Mouse (Mus musculus) left cerebral cortex, postnatal 10 days (tissue): Measurements from ENCODE around the gene Lipe. TPM values are rescaled to one million over a fixed set of nuclear protein-coding genes. Genes with fewer than 3 reads are reported as not detected.
A peak's percentile ranks its signal among the peaks of the same experiment; 100 is the strongest.
"Not testable (repeated sequence)": the region's sequence is repeated elsewhere in the genome, so short reads cannot be mapped to it uniquely, and the experiment has no call there.

Experiments used
- DNase-seq, 2 experiments: peaks; one replicate each; pipeline ENCODE4 v3.0.0; 2021 to 2022; ENCODE audit warnings: low spot score in 2 of 2, mixed read lengths in 1 of 2; ENCODE audit errors: extremely low spot score in 1 of 2
- intact Hi-C: fragments of 180-260 bp; cut with DNase I; formaldehyde crosslinking; loops from one replicate; pipeline ENCODE4 v1.15.1; 2025
- total RNA-seq, 2 experiments: library from RNA; stranded (reverse); gene quantifications; 2 replicates each; pipeline ENCODE4 v1.2.3; 2021

Lipe gene
- total RNA-seq, 2 experiments from 2014 or later, result 6.9 to 7.8 TPM

DNA sequence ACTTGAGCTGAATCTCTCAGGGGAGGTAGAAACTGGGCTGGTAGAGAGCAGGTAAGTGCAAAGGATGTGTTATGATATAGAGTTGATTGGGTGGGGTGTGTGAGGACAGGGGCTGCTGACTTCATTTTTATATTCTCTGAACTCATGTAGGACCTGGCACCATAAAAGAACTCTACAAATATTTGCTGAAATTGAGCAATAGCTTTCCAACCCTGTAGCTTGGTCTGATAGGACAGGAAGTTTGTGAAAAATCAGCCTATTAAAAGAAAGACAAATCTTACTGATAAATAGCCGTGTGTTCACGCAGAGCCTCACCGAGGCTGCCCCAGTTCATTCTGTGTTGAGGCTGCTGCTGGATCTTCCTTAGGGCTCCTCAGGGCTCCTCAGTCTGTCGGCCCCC lies 21.4 kb upstream of the Lipe start:
- intact Hi-C loops, result no loop called here

DNA sequence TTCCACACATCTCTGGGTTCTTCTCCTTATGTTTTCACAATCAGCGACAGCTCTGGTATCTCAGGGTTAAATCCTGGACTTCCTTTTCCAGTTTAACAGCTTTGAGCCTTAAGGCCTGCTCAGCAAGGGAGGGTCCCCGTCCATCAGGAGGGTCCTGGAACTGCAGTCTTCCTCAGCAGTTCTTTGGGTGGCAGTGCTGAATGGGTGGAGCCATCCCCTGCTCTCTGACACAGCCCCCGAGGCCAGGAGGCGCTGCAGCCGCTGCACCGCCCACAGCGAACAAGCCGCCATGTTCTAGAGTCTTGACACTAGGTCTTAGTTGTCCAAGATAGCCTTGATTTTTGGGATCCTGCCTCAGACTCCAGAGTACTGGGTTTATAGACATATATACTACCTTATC lies 21.0 kb upstream of the Lipe start:
- no peak for DNase-seq
- intact Hi-C loops, result no loop called here

More for the DNA sequence above, 21.4 kb upstream of the Lipe start:
- DNase-seq, result no peak

GRCm38 (mm10) chr7:25417597-25417996 lies 19.1 kb upstream of the Lipe start:
- DNase-seq, result no peak
- intact Hi-C loops, result no loop called here

GRCm38 (mm10) chr7:25412833-25413441 lies 14.4 kb upstream of the Lipe start, which contains the start of gene Cxcl17:
Gene Cxcl17 (minus strand): TSS chr7:25412886.
- intact Hi-C loops, result no loop called here

GRCm38 (mm10) chr7:25411861-25412260 lies 13.4 kb upstream of the Lipe start:
- no peak for DNase-seq
- intact Hi-C loops, result no loop called here

More at GRCm38 (mm10) chr7:25412833-25413441, 14.4 kb upstream of the Lipe start, which contains the start of gene Cxcl17:
- DNase-seq, result no peak

- no peak for DNase-seq
- intact Hi-C loops, result no loop called here
Measured at GRCm38 (mm10) chr7:25410969-25411615, 12.6 kb upstream of the Lipe start.

DNA sequence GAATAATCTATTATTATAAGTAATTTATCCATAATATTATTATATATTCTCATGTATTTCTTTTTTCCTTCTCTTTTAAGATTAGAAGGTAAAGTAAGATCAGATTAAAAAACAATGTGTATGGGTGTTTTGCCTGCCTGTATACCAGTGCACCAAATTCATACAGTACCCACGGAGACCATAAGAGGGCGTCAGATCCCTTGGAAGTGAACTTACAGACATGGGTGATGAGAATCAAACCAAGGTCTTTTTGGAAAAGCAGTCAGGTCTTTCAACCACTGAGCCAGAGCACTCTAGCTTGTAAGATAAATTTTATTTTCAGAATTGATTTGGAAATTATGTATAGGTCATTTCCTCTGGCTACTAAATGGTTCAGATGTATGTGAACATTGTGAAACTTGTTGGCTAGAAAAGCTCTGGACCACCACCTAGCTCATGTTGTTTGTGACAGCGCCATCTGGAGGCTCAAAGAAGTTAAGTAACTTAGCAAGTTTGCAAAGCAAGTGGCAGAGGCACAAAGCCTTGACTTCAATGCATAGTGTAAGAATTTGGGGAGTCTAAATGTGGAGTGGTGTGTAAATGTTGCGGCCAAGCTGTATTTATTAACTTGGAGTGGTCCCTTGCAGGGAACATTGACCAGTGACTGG lies 10.7 kb upstream of the Lipe start:
- intact Hi-C loops, result no loop called here
- no peak for DNase-seq

- no peak for DNase-seq
- intact Hi-C loops, result no loop called here
Measured at GRCm38 (mm10) chr7:25406468-25406867, 8.0 kb upstream of the Lipe start.

- intact Hi-C loops, result no loop called here
- DNase-seq, result no peak
Measured at GRCm38 (mm10) chr7:25402671-25403101, 4.2 kb upstream of the Lipe start.

DNA sequence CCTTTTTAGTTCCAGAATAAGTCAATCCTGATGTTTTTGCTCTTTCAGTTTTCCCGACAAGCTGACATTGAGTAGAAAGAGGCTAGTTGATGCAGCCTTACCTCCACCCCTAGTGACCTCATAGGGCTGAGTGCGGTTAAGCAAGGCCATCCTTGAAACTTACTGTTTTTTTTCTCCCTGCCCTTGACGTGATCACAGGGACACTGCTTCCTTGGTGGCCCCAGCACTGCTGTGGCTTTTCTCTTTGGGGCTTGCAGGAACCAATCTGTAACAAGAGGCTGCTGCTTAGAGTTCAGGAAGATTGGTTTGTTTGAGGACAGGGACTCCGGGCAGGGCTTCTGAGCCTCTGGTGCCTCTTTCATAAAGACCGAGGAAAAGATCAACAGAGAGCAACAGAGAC lies 3.5 kb upstream of the Lipe start:
- intact Hi-C loops, result no loop called here

GRCm38 (mm10) chr7:25401551-25401950 lies 3.0 kb upstream of the Lipe start:
- intact Hi-C loops, result no loop called here
- DNase-seq, result no peak

More for the DNA sequence above, 3.5 kb upstream of the Lipe start:
- no peak for DNase-seq

GRCm38 (mm10) chr7:25399028-25399427 lies 518 bp upstream of the Lipe start:
- DNase-seq, intact Hi-C loops: not testable (repeated sequence)

DNA sequence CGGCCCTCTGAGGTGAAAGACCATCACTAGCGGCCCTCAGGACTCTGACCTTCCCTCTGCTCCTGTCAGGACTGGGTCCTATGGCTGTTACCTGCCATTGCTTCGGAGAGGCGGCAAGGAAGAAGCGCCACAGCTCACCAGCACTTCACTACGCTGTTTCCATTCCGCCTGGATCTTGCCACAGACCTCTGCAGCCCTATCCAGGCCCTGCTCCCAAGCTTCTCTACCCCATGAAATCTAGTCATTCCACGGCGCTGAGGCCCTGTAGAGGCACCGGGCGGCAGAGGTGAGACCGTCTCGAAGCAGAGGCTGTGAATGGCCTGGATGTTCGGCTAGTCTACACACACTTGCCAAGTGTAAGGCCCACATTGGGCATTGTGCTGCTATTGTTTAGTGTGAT lies 1.9 kb downstream of the Lipe start:
- intact Hi-C loops, result no loop called here
- DNase-seq, result no peak

GRCm38 (mm10) chr7:25395558-25396521 lies 2.7 kb downstream of the Lipe start:
- intact Hi-C loops, result no loop called here
- peak; percentile 97 to 98 for DNase-seq

- no peak for DNase-seq
- intact Hi-C loops, result no loop called here
Measured at GRCm38 (mm10) chr7:25395186-25395557, 3.3 kb downstream of the Lipe start.

GRCm38 (mm10) chr7:25394754-25395153 lies 3.8 kb downstream of the Lipe start:
- no peak for DNase-seq
- intact Hi-C loops, result no loop called here

- intact Hi-C loops, result no loop called here
- no peak for DNase-seq
Measured at GRCm38 (mm10) chr7:25393451-25394210, 4.9 kb downstream of the Lipe start.

GRCm38 (mm10) chr7:25392851-25393250 lies 5.7 kb downstream of the Lipe start:
- intact Hi-C loops, result no loop called here
- no peak for DNase-seq
